Mouse (Mus musculus) brain, adult 2 months (tissue): ENCODE results near the gene Kcnrg.

ENCODE experiments used
- DNase-seq: peaks from one replicate; pipeline ENCODE4 v3.0.0; 2011; ENCODE audit warnings: low read depth, low spot score

Gene Kcnrg

GRCm38 (mm10) chr14:61645547-61645946, 38.3 kb downstream of the Kcnrg start:
- DNase-seq: no peak

- DNase-seq: peak; percentile 23
Measured at GRCm38 (mm10) chr14:61647182-61647880, 40.1 kb downstream of the Kcnrg start.

- DNase-seq: peak; percentile 27
Measured at GRCm38 (mm10) chr14:61647881-61648684, 40.8 kb downstream of the Kcnrg start.

GRCm38 (mm10) chr14:61648685-61649504, 41.6 kb downstream of the Kcnrg start:
- peak; percentile 97 for DNase-seq

- peak; percentile 80 for DNase-seq
Measured at GRCm38 (mm10) chr14:61650291-61650960, 43.2 kb downstream of the Kcnrg start.

- no peak for DNase-seq
Measured at GRCm38 (mm10) chr14:61656469-61656868, 49.2 kb downstream of the Kcnrg start.

- peak; percentile 64 for DNase-seq
Measured at GRCm38 (mm10) chr14:61661496-61661895, 54.2 kb downstream of the Kcnrg start.

- no peak for DNase-seq
Measured at GRCm38 (mm10) chr14:61662307-61662706, 55.0 kb downstream of the Kcnrg start.
